Mouse (Mus musculus) C2C12 (cell line): ENCODE data around the gene Krtap10-10.

Source experiments
- CEBPB ChIP-seq: IDR thresholded peaks from one replicate; pipeline ENCODE4 v1.6.1; 2011; ENCODE audit warnings: low read depth, mild to moderate bottlenecking, control low read depth, moderate library complexity
- CTCF ChIP-seq: IDR thresholded peaks from one replicate; pipeline ENCODE4 v1.5.1; 2011; ENCODE audit not compliant: control insufficient read depth, insufficient read depth, insufficient read length
- MAX ChIP-seq: IDR thresholded peaks from one replicate; pipeline ENCODE4 v1.6.1; 2011; ENCODE audit warnings: mild to moderate bottlenecking, control low read depth

- TF ChIP-seq CTCF (no peak), MAX (no peak), CEBPB (no peak)
These were observed 8.8 kb upstream of the Krtap10-10 start, which contains the start of gene Krtap10-4 for GRCm38 (mm10) chr10:77826951-77827350.
